Mouse (Mus musculus) frontal cortex, adult (tissue): ENCODE results near the gene Olfr272.

ENCODE experiments used
- ATAC-seq: cut with Nextera tagmentation; 2 replicates; pipeline ENCODE4 v1.9.2; 2017; ENCODE audit warnings: mild to moderate bottlenecking, moderate library complexity, mixed read lengths; ENCODE audit not compliant: low TSS enrichment

The Olfr272 gene

DNA sequence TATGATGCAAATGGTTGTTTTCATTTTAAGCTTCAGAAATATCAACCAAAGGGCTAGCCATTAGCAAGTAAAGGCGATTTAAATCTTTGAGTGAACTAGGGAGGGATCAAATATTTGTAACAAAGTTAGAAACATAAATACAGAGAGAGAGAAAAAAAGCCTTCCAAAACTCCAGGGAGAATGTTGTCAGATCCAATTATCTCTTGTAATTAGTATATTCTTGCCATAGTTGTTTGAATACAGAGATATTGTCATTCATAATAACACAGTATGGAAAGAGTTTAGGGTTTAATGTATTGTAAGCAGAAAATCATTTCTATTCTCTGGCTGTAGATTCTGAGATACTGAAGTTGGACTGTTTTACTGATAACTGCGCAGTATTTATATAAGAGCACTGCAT, at the start of gene Olfr272:
TSS of gene Olfr272 (minus strand) at position 101 of the 400 bp plus-strand sequence.
- no peak for ATAC-seq

DNA sequence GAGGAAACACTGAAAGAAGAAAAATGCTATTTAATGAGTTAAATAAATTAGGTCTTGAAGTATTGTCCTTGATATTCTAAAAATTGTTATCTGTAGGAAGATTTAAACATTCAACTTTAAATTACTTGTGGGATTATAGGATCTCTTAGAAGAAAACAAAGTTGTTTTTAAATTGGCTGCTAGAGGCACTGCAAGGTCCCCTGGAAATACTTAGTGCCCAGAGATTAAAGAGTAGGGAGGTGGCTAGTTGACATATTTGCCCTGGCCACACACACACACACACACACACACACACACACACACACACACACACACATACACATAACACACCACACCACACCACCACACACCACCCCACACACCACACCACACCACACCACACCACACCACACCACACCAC, 45.3 kb upstream of the Olfr272 start, which contains the start of gene Olfr270:
TSS of gene Olfr270 (plus strand) at position 301 of the 400 bp plus-strand sequence.
- no peak for ATAC-seq

DNA sequence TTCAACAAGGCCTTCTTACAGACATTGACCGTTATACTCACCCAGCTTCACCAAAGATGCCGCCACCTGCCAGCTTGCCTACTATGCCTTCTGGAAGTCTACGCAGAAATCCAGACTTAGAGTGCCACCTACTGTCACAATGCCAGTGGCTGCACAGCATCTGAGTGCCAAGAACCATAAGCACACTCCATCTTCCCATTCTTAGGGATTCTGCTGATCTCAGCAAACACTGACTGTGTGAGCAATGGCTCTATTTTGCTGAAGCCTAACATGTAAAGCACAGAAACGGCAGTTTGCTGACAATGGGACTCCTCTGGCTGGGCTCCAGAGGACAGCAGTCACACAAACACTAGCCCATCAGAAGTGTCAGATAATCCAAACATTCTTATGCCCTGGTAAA, 39.7 kb upstream of the Olfr272 start:
- ATAC-seq: peak; percentile 100

GRCm38 (mm10) chr4:52949005-52949404, 30.0 kb upstream of the Olfr272 start:
- no peak for ATAC-seq

DNA sequence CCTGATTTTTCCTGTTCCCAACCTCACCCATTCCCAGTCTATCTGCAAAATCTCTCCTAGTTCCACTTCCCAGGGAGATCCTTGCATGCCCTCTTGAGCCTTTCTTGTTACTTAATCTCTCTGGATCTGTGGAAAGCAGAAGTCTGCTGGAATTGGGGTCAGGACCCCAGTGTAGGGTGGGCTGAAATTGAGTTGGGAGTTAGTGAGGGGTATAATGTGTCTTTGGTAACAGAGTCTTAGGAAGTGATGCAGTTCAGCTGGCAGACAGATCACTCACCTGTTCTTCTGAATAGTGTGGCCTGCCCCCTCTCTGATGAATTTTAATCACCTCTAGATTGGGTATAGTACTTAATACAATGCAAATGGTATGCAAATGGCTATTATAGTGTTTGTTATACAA, 27.7 kb upstream of the Olfr272 start:
- ATAC-seq: no peak

DNA sequence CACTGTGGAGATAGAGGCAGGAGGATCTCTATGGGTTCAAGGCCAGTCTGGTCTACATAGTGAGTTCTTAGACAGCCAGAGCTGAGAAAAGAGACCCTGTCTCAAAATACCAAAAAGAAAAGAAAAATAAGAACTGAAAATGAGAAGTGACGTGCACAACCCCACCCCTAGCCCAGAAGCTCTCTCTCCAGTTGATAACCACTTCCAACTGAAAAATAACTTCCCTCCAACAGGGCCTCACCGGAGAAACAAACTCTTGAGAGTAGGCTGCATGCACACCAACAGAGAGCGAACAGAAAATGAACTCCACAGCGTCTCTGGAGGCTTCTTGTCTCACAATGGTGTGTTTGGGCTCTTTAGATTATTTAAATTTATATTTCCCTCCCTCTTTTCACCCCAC, 11.5 kb upstream of the Olfr272 start:
- no peak for ATAC-seq

DNA sequence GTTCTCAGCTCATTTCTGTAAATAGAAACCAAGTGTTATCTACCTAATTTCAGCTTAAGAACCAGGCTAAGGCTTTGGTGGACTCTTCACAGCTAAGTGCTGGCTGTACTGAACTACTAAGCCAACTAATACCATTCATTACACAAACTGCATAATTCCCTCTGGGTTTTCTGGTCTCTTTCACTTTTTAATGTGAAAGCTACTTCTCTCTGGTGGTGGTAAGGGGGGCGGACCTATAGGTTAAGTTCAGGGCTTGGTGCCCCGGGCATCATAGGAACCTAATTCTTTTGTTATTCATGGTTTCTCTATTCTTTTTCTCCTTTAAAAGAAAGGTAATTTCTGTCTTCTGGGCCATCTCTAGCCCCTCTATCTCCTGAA, 1.7 kb downstream of the Olfr272 start:
- no peak for ATAC-seq

GRCm38 (mm10) chr4:52916659-52917310, 2.2 kb downstream of the Olfr272 start:
- ATAC-seq: no peak

- no peak for ATAC-seq
Observed at GRCm38 (mm10) chr4:52912409-52912808, 6.6 kb downstream of the Olfr272 start.

DNA sequence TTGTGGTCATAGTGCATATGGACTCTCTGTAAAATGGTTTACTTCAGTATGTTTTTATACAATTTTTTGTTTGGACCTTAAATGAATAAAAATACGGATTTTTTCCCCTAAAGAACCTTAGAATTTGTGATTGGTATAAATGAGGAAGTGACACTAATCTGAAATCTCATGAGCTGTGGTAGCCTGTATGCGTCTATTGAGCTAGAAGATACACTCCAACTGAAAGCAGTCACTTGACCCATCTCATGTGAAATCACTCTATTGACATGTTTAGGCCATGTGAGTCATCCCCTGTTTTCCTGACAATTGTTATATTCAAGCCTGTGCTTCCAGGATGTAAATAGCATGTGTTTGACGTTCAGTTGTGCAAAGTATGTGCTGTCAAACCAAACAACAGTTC, 9.4 kb downstream of the Olfr272 start:
- ATAC-seq: no peak

GRCm38 (mm10) chr4:52864156-52864555, 54.8 kb downstream of the Olfr272 start:
- peak; percentile 47 for ATAC-seq
